Mouse (Mus musculus) heart, adult 2 months (tissue): ENCODE data around the gene Atp6v0a4. TPM values are rescaled to one million over a fixed set of nuclear protein-coding genes. Genes with fewer than 3 reads are reported as not detected.

Source experiments
- DNase-seq, 2 experiments: peaks; one replicate each; pipeline ENCODE4 v3.0.0; 2021
- H3K27ac ChIP-seq: fragments of 200-600 bp; 2 replicates; pipeline ENCODE4 v1.8.1; 2022
- H3K27me3 ChIP-seq: fragments of 200-500 bp; 2 replicates; pipeline ENCODE4 v1.6.1; 2012; ENCODE audit warnings: mild to moderate bottlenecking, low read length, inconsistent platforms, mixed read lengths; ENCODE audit not compliant: control insufficient read depth, insufficient read depth
- H3K36me3 ChIP-seq: fragments of 200-500 bp; 2 replicates; pipeline ENCODE4 v1.6.1; 2012; ENCODE audit warnings: low read length, inconsistent platforms; ENCODE audit not compliant: control insufficient read depth, insufficient read depth
- H3K4me1 ChIP-seq: fragments of 200-500 bp; 2 replicates; pipeline ENCODE4 v1.6.1; 2011; ENCODE audit warnings: low read length; ENCODE audit not compliant: control insufficient read depth, insufficient read depth
- H3K4me3 ChIP-seq: fragments of 200-600 bp; 2 replicates; pipeline ENCODE4 v1.8.1; 2022
- H3K79me2 ChIP-seq: fragments of 200-500 bp; replicated peaks from 2 replicates; pipeline ENCODE4 v1.6.1; 2012; ENCODE audit warnings: mild to moderate bottlenecking, inconsistent platforms, low read length, moderate library complexity, mixed read lengths; ENCODE audit not compliant: control insufficient read depth, insufficient read depth
- H3K9ac ChIP-seq: fragments of 200-500 bp; 2 replicates; pipeline ENCODE4 v1.6.1; 2012; ENCODE audit warnings: low read depth, mild to moderate bottlenecking, control low read depth, inconsistent platforms, low read length, mixed read lengths
- CTCF ChIP-seq: fragments of 200-600 bp; IDR thresholded peaks from 2 replicates; pipeline ENCODE4 v1.8.1; 2022; ENCODE audit warnings: antibody characterized with exemption, mild to moderate bottlenecking, moderate library complexity
- EP300 ChIP-seq: fragments of 200-500 bp; IDR thresholded peaks from 2 replicates; pipeline ENCODE4 v1.6.1; 2011; ENCODE audit warnings: low read depth, low read length, control low read depth; ENCODE audit not compliant: insufficient read depth
- POLR2A ChIP-seq: fragments of 200-500 bp; IDR thresholded peaks from 2 replicates; pipeline ENCODE4 v1.6.1; 2011; ENCODE audit warnings: mild to moderate bottlenecking, low read depth, low read length, control low read depth; ENCODE audit not compliant: insufficient read depth
- WGBS: fragments of 180-500 bp; shearing (Covaris S2); methylation state at CpG from one replicate; pipeline ENCODE4 v1.1.7; 2018; 5-methylcytosine and 5-hydroxymethylcytosine counted together
- intact Hi-C: fragments of 180-260 bp; cut with DNase I; formaldehyde crosslinking; loops from one replicate; pipeline ENCODE4 v1.15.1; 2025
- long read RNA-seq: library from polyadenylated mRNA; stranded (forward); transcript quantifications from one replicate; pipeline ENCODE4 v2.0.0, GENCODE M21; 2021
- polyA plus RNA-seq: library from polyadenylated mRNA; depleted of rRNA; stranded (reverse); fragments of >200 nt; gene quantifications from 2 replicates; pipeline ENCODE4 v1.2.3, GENCODE M21; 2012; rRNA removed
- total RNA-seq, 2 experiments: library from RNA; stranded (reverse); gene quantifications; 2 replicates each; pipeline ENCODE4 v1.2.3; 2021

The Atp6v0a4 gene
- total RNA-seq (1 to 10 TPM; 1.0 to 2.5 TPM), polyA plus RNA-seq (0.67 and 1.4 TPM in 2 replicates)
- long read RNA-seq, partial matches to known transcripts = 1 of 1 reads
- long read RNA-seq, other reads (novel, unspliced or antisense) = 0 of 1 reads

GRCm38 (mm10) chr6:38124207-38124835 lies at the start of gene Atp6v0a4:
TSS of gene Atp6v0a4 (minus strand) at chr6:38124586.
- 91% methylated on average over 7 of the region's 7 CpGs for WGBS
- Histone ChIP-seq H3K4me3 (no peak within 1 kb of the TSS), H3K79me2 (no peaks in the 10 kb centered on the region), H3K4me1 (peaks cover 2% of the 10 kb centered on the region; the same call in 1 of the 2 replicates), H3K9ac (no peak within 1 kb of the TSS), H3K27me3 (no peaks in the 10 kb centered on the region), H3K36me3 (no peaks in the 10 kb centered on the region), H3K27ac (peak within 1 kb of the TSS; percentile 69)
- no peak for DNase-seq
- intact Hi-C loops = no loop called here
- TF ChIP-seq EP300 (no peak), POLR2A (no peak), CTCF (no peak)

- no peaks in the 10 kb centered on the region for H3K79me2 ChIP-seq
- H3K4me1 ChIP-seq = no peaks in the 10 kb centered on the region
- 84% methylated on average over 6 of the region's 6 CpGs for WGBS
- DNase-seq = no peak
- no peak overlapping the region for H3K27ac ChIP-seq
- H3K36me3 ChIP-seq = no peaks in the 10 kb centered on the region
- no peak overlapping the region for H3K9ac ChIP-seq
- no peaks in the 10 kb centered on the region for H3K27me3 ChIP-seq
- H3K4me3 ChIP-seq = no peak overlapping the region
- no peak for TF ChIP-seq EP300
- TF ChIP-seq CTCF = no peak
- TF ChIP-seq POLR2A = no peak
- intact Hi-C loops = no loop called here
These were observed 41.0 kb upstream of the Atp6v0a4 start for GRCm38 (mm10) chr6:38165385-38165784.

- H3K9ac ChIP-seq = no peak overlapping the region
- no peaks in the 10 kb centered on the region for H3K27me3 ChIP-seq
- H3K27ac ChIP-seq = no peak overlapping the region
- no peak for DNase-seq
- H3K4me3 ChIP-seq = no peak overlapping the region
- no peak for TF ChIP-seq EP300
- TF ChIP-seq CTCF = no peak
- no peak for TF ChIP-seq POLR2A
- WGBS = 84% methylated on average over 6 of the region's 6 CpGs
- intact Hi-C loops = no loop called here
- no peaks in the 10 kb centered on the region for H3K79me2 ChIP-seq
- H3K4me1 ChIP-seq = peaks cover 1% of the 10 kb centered on the region
- no peaks in the 10 kb centered on the region for H3K36me3 ChIP-seq
These were observed 40.3 kb upstream of the Atp6v0a4 start for GRCm38 (mm10) chr6:38164705-38165104.

- no peaks in the 10 kb centered on the region for H3K79me2 ChIP-seq
- no peaks in the 10 kb centered on the region for H3K36me3 ChIP-seq
- no peak overlapping the region; the same call in 1 of the 2 replicates for H3K27ac ChIP-seq
- no peaks in the 10 kb centered on the region for H3K27me3 ChIP-seq
- no peak overlapping the region for H3K9ac ChIP-seq
- WGBS = 77% methylated on average over 14 of the region's 14 CpGs
- no peak for DNase-seq
- no peak overlapping the region for H3K4me3 ChIP-seq
- intact Hi-C loops = no loop called here
- TF ChIP-seq CTCF = no peak
- no peak for TF ChIP-seq POLR2A
- no peak for TF ChIP-seq EP300
- H3K4me1 ChIP-seq = peaks cover 1% of the 10 kb centered on the region
These were observed 38.6 kb upstream of the Atp6v0a4 start for GRCm38 (mm10) chr6:38162825-38163504.

- no peaks in the 10 kb centered on the region for H3K36me3 ChIP-seq
- intact Hi-C loops = loop anchor here (1.0 to 2.0 kb wide), 2 partner anchors 94 to 166 kb away; partner anchors contain the start of gene D630045J12Rik
- H3K27me3 ChIP-seq = no peaks in the 10 kb centered on the region
- H3K4me1 ChIP-seq = peaks cover 1% of the 10 kb centered on the region
- H3K79me2 ChIP-seq = no peaks in the 10 kb centered on the region
- H3K27ac ChIP-seq = no peak overlapping the region
- no peak for DNase-seq
- no peak for TF ChIP-seq POLR2A
- no peak overlapping the region for H3K9ac ChIP-seq
- H3K4me3 ChIP-seq = no peak overlapping the region
- 24% methylated on average over 2 of the region's 2 CpGs for WGBS
These were observed 36.2 kb upstream of the Atp6v0a4 start for GRCm38 (mm10) chr6:38160556-38160955.

- no peaks in the 10 kb centered on the region for H3K79me2 ChIP-seq
- DNase-seq = peak; percentile 71 to 81
- peaks cover 1% of the 10 kb centered on the region for H3K4me1 ChIP-seq
- H3K4me3 ChIP-seq = no peak overlapping the region
- H3K36me3 ChIP-seq = no peaks in the 10 kb centered on the region
- intact Hi-C loops = loop anchor here (1.0 to 2.0 kb wide), 2 partner anchors 95 to 166 kb away; partner anchors contain the start of gene D630045J12Rik
- TF ChIP-seq POLR2A (no peak), CTCF (peak; percentile 97; the same call in 1 of the 2 replicates), EP300 (0 out of 2 replicates have a peak, but pooled peaks have one; percentile 26)
- H3K9ac ChIP-seq = no peak overlapping the region
- H3K27me3 ChIP-seq = no peaks in the 10 kb centered on the region
- H3K27ac ChIP-seq = no peak overlapping the region
- WGBS = 6% methylated on average over 3 of the region's 3 CpGs
These were observed 35.7 kb upstream of the Atp6v0a4 start for GRCm38 (mm10) chr6:38160102-38160501.
